Mouse (Mus musculus) spleen, adult 2 months (tissue): Measurements from ENCODE around the gene Fra10ac1.

Source experiments
- CTCF ChIP-seq: fragments of 200-500 bp; IDR thresholded peaks from 2 replicates; pipeline ENCODE4 v1.5.1; 2011; ENCODE audit warnings: mild to moderate bottlenecking, inconsistent platforms; ENCODE audit not compliant: insufficient read depth, insufficient read length, insufficient replicate concordance; ENCODE audit errors: extremely low read depth
- POLR2A ChIP-seq: fragments of 200-500 bp; IDR thresholded peaks from 2 replicates; pipeline ENCODE4 v1.6.1; 2011; ENCODE audit warnings: low read depth, low read length, inconsistent platforms

- TF ChIP-seq CTCF (no peak), POLR2A (no peak)
Measured at GRCm38 (mm10) chr19:38190606-38191005, 33.4 kb downstream of the Fra10ac1 start.
